Mouse (Mus musculus) cerebellum, adult 2 months (tissue): ENCODE results near the gene Fgfr2.

ENCODE experiments used
- CTCF ChIP-seq: fragments of 200-500 bp; IDR thresholded peaks from 2 replicates; pipeline ENCODE4 v1.5.1; 2011; ENCODE audit warnings: low read depth, mild to moderate bottlenecking, control low read depth, low read length, moderate library complexity, borderline replicate concordance; ENCODE audit not compliant: insufficient read depth
- POLR2A ChIP-seq: fragments of 200-500 bp; IDR thresholded peaks from 2 replicates; pipeline ENCODE4 v1.6.1; 2011; ENCODE audit warnings: low read length, control low read depth, borderline replicate concordance; ENCODE audit not compliant: insufficient read depth

DNA sequence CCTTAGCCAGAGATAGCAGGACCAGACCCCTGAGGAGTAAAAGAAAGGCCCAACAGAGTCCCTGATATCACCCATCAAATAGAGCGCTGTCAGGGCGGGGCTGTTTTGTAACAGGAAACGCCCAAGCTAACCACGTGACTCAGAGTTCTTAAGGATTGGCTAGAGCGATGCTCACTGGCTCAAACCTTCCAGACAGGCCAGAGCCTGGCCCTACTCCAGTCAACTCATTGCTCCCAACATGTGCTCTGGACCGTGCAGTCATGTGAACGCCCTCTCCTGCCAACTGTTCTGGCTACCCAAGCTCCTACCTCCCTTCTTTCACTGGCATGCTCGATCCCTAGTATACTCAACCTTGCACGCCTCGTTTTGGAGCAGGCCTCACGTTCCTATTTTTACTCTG lies 399.2 kb downstream of the Fgfr2 start:
- TF ChIP-seq CTCF (no peak), POLR2A (no peak)
